Mouse (Mus musculus): Measurements from ENCODE around the gene Paqr3. TPM values are rescaled to one million over a fixed set of nuclear protein-coding genes. Genes with fewer than 3 reads are reported as not detected.

The Paqr3 gene
- total and polyA plus RNA-seq, 3 experiments, result 4.3 to 6.4 TPM; not detected in 1

- H3K4me3 ChIP-seq (ENCODE audit: control insufficient read depth in 1 of 2, insufficient read depth in 1 of 2, low read depth in 2 of 2, low read length in 2 of 2), result no peak overlapping the region
- no peaks in the 10 kb centered on the region for H3K9me3 ChIP-seq (replicated peaks; ENCODE audit: insufficient read depth, low read length)
- H3K27me3 ChIP-seq (ENCODE audit: control insufficient read depth in 1 of 2, insufficient read depth in 2 of 2, low read length in 2 of 2), result no peaks in the 10 kb centered on the region
- no peak overlapping the region for H3K27ac ChIP-seq (ENCODE audit: control insufficient read depth, low read depth, low read length)
- TF ChIP-seq MAZ (IDR thresholded peaks at IDR 0.05; ENCODE audit: low read depth, low read length) (no peak), USF1 (IDR thresholded peaks at IDR 0.05; ENCODE audit: low read depth, low read length) (no peak), SIN3A (IDR thresholded peaks at IDR 0.05; ENCODE audit: low read length) (no peak), TBP (IDR thresholded peaks at IDR 0.05; ENCODE audit: low read depth, low read length) (no peak), GATA1 (IDR thresholded peaks at IDR 0.05; ENCODE audit: low read depth, low read length) (no peak), ZNF384 (IDR thresholded peaks at IDR 0.05; ENCODE audit: low read depth, low read length) (no peak), ZMIZ1 (IDR thresholded peaks at IDR 0.05; ENCODE audit: low read depth, low read length) (no peak), RAD21 (IDR thresholded peaks at IDR 0.05; ENCODE audit: low read depth, low read length) (no peak), ETS1 (IDR thresholded peaks at IDR 0.05; ENCODE audit: low read depth, low read length) (no peak), CTCF (IDR thresholded peaks at IDR 0.05 in 2 of 3, conservative IDR thresholded peaks at IDR 0.05 in 1 of 3; ENCODE audit: control insufficient read depth in 1 of 3, insufficient read depth in 1 of 3, low read depth in 2 of 3, low read length in 3 of 3, poor library complexity in 1 of 3, severe bottlenecking in 1 of 3) (no peak), POLR2AphosphoS5 (IDR thresholded peaks at IDR 0.05; ENCODE audit: borderline replicate concordance, low read depth, low read length) (no peak), EP300 (IDR thresholded peaks at IDR 0.05; ENCODE audit: low read depth in 1 of 2, low read length in 2 of 2) (no peak), BHLHE40 (IDR thresholded peaks at IDR 0.05; ENCODE audit: borderline replicate concordance, low read depth, low read length) (no peak)
- H3K79me2 ChIP-seq (ENCODE audit: control insufficient read depth, insufficient read depth, low read length, poor library complexity), result no peaks in the 10 kb centered on the region
- DNase-seq (ENCODE audit: low read depth, low spot score), result no peak
- H3K9ac ChIP-seq (ENCODE audit: control insufficient read depth, low read depth, low read length, poor library complexity, severe bottlenecking), result no peak overlapping the region
- no peaks in the 10 kb centered on the region for H3K4me1 ChIP-seq (ENCODE audit: control insufficient read depth in 1 of 2, insufficient read depth in 2 of 2, low read length in 2 of 2)
- H3K36me3 ChIP-seq (ENCODE audit: control insufficient read depth in 1 of 2, insufficient read depth in 2 of 2, low read length in 2 of 2), result peaks cover 0 to 16% of the 10 kb centered on the region in 2 experiments; a peak in 2 of 4 replicates
Measured at GRCm38 (mm10) chr5:97060864-97061263, 50.5 kb downstream of the Paqr3 start.

- Histone ChIP-seq H3K4me1 (ENCODE audit: control insufficient read depth in 1 of 2, insufficient read depth in 2 of 2, low read length in 2 of 2) (no peaks in the 10 kb centered on the region), H3K9me3 (replicated peaks; ENCODE audit: insufficient read depth, low read length) (no peaks in the 10 kb centered on the region), H3K27me3 (ENCODE audit: control insufficient read depth in 1 of 2, insufficient read depth in 2 of 2, low read length in 2 of 2) (no peaks in the 10 kb centered on the region), H3K9ac (ENCODE audit: control insufficient read depth, low read depth, low read length, poor library complexity, severe bottlenecking) (no peak overlapping the region), H3K27ac (ENCODE audit: control insufficient read depth, low read depth, low read length) (no peak overlapping the region), H3K79me2 (ENCODE audit: control insufficient read depth, insufficient read depth, low read length, poor library complexity) (no peaks in the 10 kb centered on the region), H3K36me3 (ENCODE audit: control insufficient read depth in 1 of 2, insufficient read depth in 2 of 2, low read length in 2 of 2) (peaks cover 3 to 9% of the 10 kb centered on the region in 2 experiments), H3K4me3 (ENCODE audit: control insufficient read depth in 1 of 2, insufficient read depth in 1 of 2, low read depth in 2 of 2, low read length in 2 of 2) (no peak overlapping the region)
- no peak for TF ChIP-seq CHD2 (IDR thresholded peaks at IDR 0.05; ENCODE audit: low read length)
- TF ChIP-seq UBTF (IDR thresholded peaks at IDR 0.05; ENCODE audit: borderline replicate concordance, insufficient read depth, low read depth, low read length), result no peak
- TF ChIP-seq TBP (IDR thresholded peaks at IDR 0.05; ENCODE audit: low read depth, low read length), result no peak
- no peak for TF ChIP-seq E2F4 (IDR thresholded peaks at IDR 0.05; ENCODE audit: borderline replicate concordance, low read depth, low read length)
- no peak for TF ChIP-seq JUND (IDR thresholded peaks at IDR 0.05; ENCODE audit: low read depth, low read length)
- TF ChIP-seq MXI1 (IDR thresholded peaks at IDR 0.05; ENCODE audit: low read depth, low read length), result no peak
- no peak for TF ChIP-seq ZKSCAN1 (IDR thresholded peaks at IDR 0.05; ENCODE audit: low read depth, low read length)
- TF ChIP-seq ELF1 (IDR thresholded peaks at IDR 0.05; ENCODE audit: low read depth, low read length), result no peak
- no peak for TF ChIP-seq BHLHE40 (IDR thresholded peaks at IDR 0.05; ENCODE audit: borderline replicate concordance, low read depth, low read length)
- no peak for TF ChIP-seq SMC3 (IDR thresholded peaks at IDR 0.05; ENCODE audit: low read depth, low read length)
- TF ChIP-seq TCF12 (IDR thresholded peaks at IDR 0.05; ENCODE audit: low read depth, low read length), result no peak
- no peak for TF ChIP-seq MAFK (IDR thresholded peaks at IDR 0.05; ENCODE audit: borderline replicate concordance, low read depth, low read length)
- no peak for TF ChIP-seq NELFE (IDR thresholded peaks at IDR 0.05; ENCODE audit: low read depth, low read length)
- no peak for DNase-seq (ENCODE audit: low read depth, low spot score)
Measured at GRCm38 (mm10) chr5:97056791-97057450, 54.5 kb downstream of the Paqr3 start.

Data from MEL (cell line).